Mouse (Mus musculus): Measurements from ENCODE around the gene Gfra1.

DNA sequence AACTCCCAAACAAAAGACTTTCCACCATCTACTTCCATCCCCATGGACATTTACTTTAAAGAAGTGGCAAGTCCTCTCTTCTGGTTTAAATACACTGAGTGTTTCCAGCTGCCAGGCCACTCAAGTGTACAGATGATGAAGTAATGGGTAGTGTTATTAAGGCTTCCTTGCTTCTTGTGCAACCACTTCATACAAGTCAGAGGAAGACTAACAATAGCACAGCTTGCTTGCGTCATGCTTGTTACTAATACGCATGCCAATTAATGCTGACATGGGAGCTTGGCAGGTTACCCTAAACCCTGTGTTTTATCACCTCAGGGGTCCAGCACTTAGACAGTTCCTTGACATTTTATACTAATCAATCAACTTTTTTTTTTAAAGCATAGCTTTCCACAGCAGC, 196.5 kb downstream of the Gfra1 start:
- TF ChIP-seq CTCF (IDR thresholded peaks at IDR 0.05; ENCODE audit: low read depth, low read length) (no peak), POLR2A (IDR thresholded peaks at IDR 0.05; ENCODE audit: borderline replicate concordance, low read depth, low read length) (no peak)

Measured in bone marrow macrophage, adult 2 months (primary cell).